Mouse (Mus musculus): Measurements from ENCODE around the gene 3425401B19Rik. TPM values are rescaled to one million over a fixed set of nuclear protein-coding genes. Genes with fewer than 3 reads are reported as not detected.

The 3425401B19Rik gene
- polyA plus RNA-seq, 1 experiment from 2014 or later: not detected

- H3K27ac ChIP-seq (ENCODE audit: low read depth, low read length): no peak overlapping the region
- H3K9ac ChIP-seq (ENCODE audit: low read length): no peak overlapping the region
- DNase-seq (ENCODE audit: low spot score, missing footprints): no peak
- WGBS: 29% methylated on average over 10 of the region's 10 CpGs
- H3K9me3 ChIP-seq (ENCODE audit: control insufficient read depth, low read length): no peaks in the 10 kb centered on the region
- H3K4me1 ChIP-seq (ENCODE audit: control insufficient read depth, insufficient read depth, low read length): no peaks in the 10 kb centered on the region
- H3K27me3 ChIP-seq (ENCODE audit: control insufficient read depth, insufficient read depth, low read length): no peaks in the 10 kb centered on the region
- ATAC-seq (ENCODE audit: low FRiP score): no peak
- no peaks in the 10 kb centered on the region for H3K36me3 ChIP-seq (ENCODE audit: control insufficient read depth, insufficient read depth, low read length)
- no peak overlapping the region for H3K4me2 ChIP-seq
- no peak overlapping the region for H3K4me3 ChIP-seq (ENCODE audit: low read depth, low read length)
Observed at GRCm38 (mm10) chr14:32628584-32628983, 56.5 kb downstream of the 3425401B19Rik start.

DNA sequence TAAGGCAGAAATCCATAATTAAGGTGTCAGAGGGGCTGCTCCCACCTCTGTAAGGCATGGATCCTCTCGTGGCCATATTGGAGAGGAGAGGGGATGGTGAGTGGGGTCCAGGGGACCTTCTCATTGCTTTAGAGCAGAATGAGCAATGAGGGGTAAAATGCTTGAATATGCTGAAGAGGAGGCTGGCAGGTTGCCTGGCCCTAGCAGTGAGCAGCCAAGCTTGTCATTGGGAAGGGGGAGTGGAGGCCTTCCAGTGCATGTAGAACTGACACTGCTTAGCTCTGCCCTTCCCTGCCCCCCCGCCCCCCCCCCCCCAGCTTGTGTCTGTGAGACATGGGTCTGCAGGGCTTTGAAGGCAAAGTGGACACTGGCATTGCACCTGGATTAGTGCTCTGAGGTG is 57.8 kb downstream of the 3425401B19Rik start:
- Histone ChIP-seq H3K9ac (ENCODE audit: low read length) (no peak overlapping the region), H3K36me3 (ENCODE audit: control insufficient read depth, insufficient read depth, low read length) (no peaks in the 10 kb centered on the region), H3K9me3 (ENCODE audit: control insufficient read depth, low read length) (no peaks in the 10 kb centered on the region), H3K4me3 (ENCODE audit: low read depth, low read length) (no peak overlapping the region), H3K4me2 (no peak overlapping the region), H3K27me3 (ENCODE audit: control insufficient read depth, insufficient read depth, low read length) (no peaks in the 10 kb centered on the region), H3K4me1 (ENCODE audit: control insufficient read depth, insufficient read depth, low read length) (no peaks in the 10 kb centered on the region), H3K27ac (ENCODE audit: low read depth, low read length) (no peak overlapping the region)
- 46% methylated on average over 2 of the region's 2 CpGs for WGBS
- ATAC-seq (ENCODE audit: low FRiP score): no peak
- DNase-seq (ENCODE audit: low spot score, missing footprints): no peak

DNA sequence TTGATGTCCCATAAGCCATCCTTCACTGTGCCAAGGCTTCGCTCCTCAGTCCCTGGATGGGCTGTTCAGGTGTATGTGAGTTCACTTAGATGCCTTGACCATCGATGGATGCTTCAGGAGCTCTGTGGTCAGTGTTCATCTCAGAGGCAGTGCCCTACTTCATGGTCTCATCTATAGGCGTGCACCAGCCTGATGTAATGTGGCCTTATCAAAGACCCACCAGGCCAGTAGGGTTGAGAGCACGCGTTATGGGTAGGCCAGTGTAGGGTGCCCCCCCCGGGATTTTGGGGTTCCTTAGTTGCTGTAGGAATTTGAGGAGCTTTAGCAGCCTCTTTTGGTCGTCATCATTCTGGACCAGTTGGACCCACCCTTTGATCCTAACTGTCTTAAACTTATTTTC is 60.3 kb downstream of the 3425401B19Rik start:
- 86% methylated on average over 7 of the region's 7 CpGs for WGBS
- no peak for ATAC-seq (ENCODE audit: low FRiP score)
- no peak overlapping the region for H3K27ac ChIP-seq (ENCODE audit: low read depth, low read length)
- no peak overlapping the region for H3K4me3 ChIP-seq (ENCODE audit: low read depth, low read length)
- H3K36me3 ChIP-seq (ENCODE audit: control insufficient read depth, insufficient read depth, low read length): no peaks in the 10 kb centered on the region
- no peaks in the 10 kb centered on the region for H3K9me3 ChIP-seq (ENCODE audit: control insufficient read depth, low read length)
- DNase-seq (ENCODE audit: low spot score, missing footprints): peak; percentile 69
- H3K27me3 ChIP-seq (ENCODE audit: control insufficient read depth, insufficient read depth, low read length): no peaks in the 10 kb centered on the region
- no peak overlapping the region for H3K4me2 ChIP-seq
- H3K9ac ChIP-seq (ENCODE audit: low read length): no peak overlapping the region
- no peaks in the 10 kb centered on the region for H3K4me1 ChIP-seq (ENCODE audit: control insufficient read depth, insufficient read depth, low read length)

DNA sequence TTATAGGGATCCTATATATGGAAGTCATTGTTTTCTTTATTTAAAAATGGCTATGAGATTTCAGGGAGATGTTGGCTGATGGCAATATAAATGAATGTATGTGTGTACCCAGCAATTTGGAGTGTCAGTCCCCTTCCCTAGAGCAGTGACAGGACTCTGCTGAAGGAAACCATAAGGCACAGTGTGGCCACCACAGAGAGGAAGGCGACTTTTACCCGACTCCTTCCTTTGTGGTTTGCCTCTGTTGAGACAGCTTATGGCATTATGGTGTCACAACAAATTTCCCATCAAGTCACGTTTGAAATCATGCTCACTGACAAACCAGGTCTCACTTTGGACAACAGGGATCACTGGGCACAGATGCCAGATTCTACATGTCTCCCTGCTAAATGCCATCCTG is 60.8 kb downstream of the 3425401B19Rik start:
- Histone ChIP-seq H3K36me3 (ENCODE audit: control insufficient read depth, insufficient read depth, low read length) (no peaks in the 10 kb centered on the region), H3K4me1 (ENCODE audit: control insufficient read depth, insufficient read depth, low read length) (no peaks in the 10 kb centered on the region), H3K27ac (ENCODE audit: low read depth, low read length) (no peak overlapping the region), H3K4me2 (no peak overlapping the region), H3K27me3 (ENCODE audit: control insufficient read depth, insufficient read depth, low read length) (no peaks in the 10 kb centered on the region), H3K9ac (ENCODE audit: low read length) (no peak overlapping the region), H3K4me3 (ENCODE audit: low read depth, low read length) (no peak overlapping the region), H3K9me3 (ENCODE audit: control insufficient read depth, low read length) (no peaks in the 10 kb centered on the region)
- WGBS: 86% methylated on average over 3 of the region's 3 CpGs
- DNase-seq (ENCODE audit: low spot score, missing footprints) (no peak), ATAC-seq (ENCODE audit: low FRiP score) (no peak)

GRCm38 (mm10) chr14:32617253-32617652 is 67.8 kb downstream of the 3425401B19Rik start:
- DNase-seq (ENCODE audit: low spot score, missing footprints) (no peak), ATAC-seq (ENCODE audit: low FRiP score) (no peak)
- Histone ChIP-seq H3K36me3 (ENCODE audit: control insufficient read depth, insufficient read depth, low read length) (no peaks in the 10 kb centered on the region), H3K27me3 (ENCODE audit: control insufficient read depth, insufficient read depth, low read length) (no peaks in the 10 kb centered on the region), H3K4me2 (no peak overlapping the region), H3K4me1 (ENCODE audit: control insufficient read depth, insufficient read depth, low read length) (no peaks in the 10 kb centered on the region), H3K27ac (ENCODE audit: low read depth, low read length) (no peak overlapping the region), H3K9me3 (ENCODE audit: control insufficient read depth, low read length) (no peaks in the 10 kb centered on the region), H3K4me3 (ENCODE audit: low read depth, low read length) (no peak overlapping the region), H3K9ac (ENCODE audit: low read length) (no peak overlapping the region)
- WGBS: 91% methylated on average over 5 of the region's 5 CpGs

GRCm38 (mm10) chr14:32609392-32609791 is 75.7 kb downstream of the 3425401B19Rik start:
- ATAC-seq (ENCODE audit: low FRiP score): no peak
- no peaks in the 10 kb centered on the region for H3K27me3 ChIP-seq (ENCODE audit: control insufficient read depth, insufficient read depth, low read length)
- DNase-seq (ENCODE audit: low spot score, missing footprints): no peak

More at GRCm38 (mm10) chr14:32609392-32609791, 75.7 kb downstream of the 3425401B19Rik start:
- no peak overlapping the region for H3K27ac ChIP-seq (ENCODE audit: low read depth, low read length)
- WGBS: 34% methylated on average over 3 of the region's 3 CpGs
- no peak overlapping the region for H3K9ac ChIP-seq (ENCODE audit: low read length)
- no peaks in the 10 kb centered on the region for H3K36me3 ChIP-seq (ENCODE audit: control insufficient read depth, insufficient read depth, low read length)
- H3K4me1 ChIP-seq (ENCODE audit: control insufficient read depth, insufficient read depth, low read length): no peaks in the 10 kb centered on the region
- no peak overlapping the region for H3K4me3 ChIP-seq (ENCODE audit: low read depth, low read length)
- no peak overlapping the region for H3K4me2 ChIP-seq
- no peaks in the 10 kb centered on the region for H3K9me3 ChIP-seq (ENCODE audit: control insufficient read depth, low read length)

Other genes starting within 250 kb of the 3425401B19Rik start
- 0.19 and 0.59 TPM in 2 replicates for gene Slc18a3, start 220.4 kb downstream of the 3425401B19Rik start, polyA plus RNA-seq (2014; fragmentation: Nextera tagmentation; extraction: Ambion mirVana)
- 0.11 TPM in 1 of 2 replicates, not detected in the other for gene Chat, start 219.3 kb downstream of the 3425401B19Rik start, polyA plus RNA-seq (2014; fragmentation: Nextera tagmentation; extraction: Ambion mirVana)
- gene Ercc6, start 171.8 kb downstream of the 3425401B19Rik start, polyA plus RNA-seq (2014; fragmentation: Nextera tagmentation; extraction: Ambion mirVana): 29.3 and 30.1 TPM in 2 replicates
- 9.7 and 9.8 TPM in 2 replicates for gene Prrxl1, start 85.9 kb downstream of the 3425401B19Rik start, polyA plus RNA-seq (2014; fragmentation: Nextera tagmentation; extraction: Ambion mirVana)
- gene Tmem273, start 100.7 kb upstream of the 3425401B19Rik start, polyA plus RNA-seq (2014; fragmentation: Nextera tagmentation; extraction: Ambion mirVana): 0.57 and 0.72 TPM in 2 replicates
- gene Fam170b, start 148.7 kb upstream of the 3425401B19Rik start, polyA plus RNA-seq (2014; fragmentation: Nextera tagmentation; extraction: Ambion mirVana): not detected in 2 replicates
- 4.5 and 4.6 TPM in 2 replicates for gene Vstm4, start 171.5 kb upstream of the 3425401B19Rik start, polyA plus RNA-seq (2014; fragmentation: Nextera tagmentation; extraction: Ambion mirVana)

Measured in midbrain, embryonic 11.5 days (tissue).